In genomic region chr11:103677042-103677441, GRCm38 (mm10) we compare ENCODE assay signal across 11 mouse cellular contexts. TPM values are rescaled to one million over a fixed set of nuclear protein-coding genes. Genes with fewer than 3 reads are reported as not detected.
DNase-seq lines count a peak whose midpoint lies in the region; TF ChIP-seq lines count a peak whose summit lies in the region.
"Not testable (repeated sequence)": the region's sequence is repeated elsewhere in the genome, so short reads cannot be mapped to it uniquely, and the experiment has no call there.
"Had no signal": no experiment of that assay in that cellular context is flagged by ENCODE, and none has a peak within 500 bp of the region (broad histone marks: within the 10 kb centered on the region; RNA-seq: fewer than 3 reads in every experiment).

No protein-coding gene starts in this region.

- not testable (repeated sequence) for H3K4me3 ChIP-seq in ES-E14 (ENCODE audit: insufficient read depth in 1 of 2, low read depth in 1 of 2, low read length in 2 of 2, poor library complexity in 1 of 2, severe bottlenecking in 1 of 2); lung, adult 2 months (replicated peaks; ENCODE audit: extremely low read depth, low read depth, low read length); olfactory bulb, adult 2 months (ENCODE audit: insufficient read depth, low read depth, low read length)

- TF ChIP-seq POLR2A in lung, adult 2 months (IDR thresholded peaks at IDR 0.05; ENCODE audit: borderline replicate concordance, extremely low read depth, low read depth, low read length); olfactory bulb, adult 2 months (IDR thresholded peaks at IDR 0.05; ENCODE audit: insufficient read depth, low read depth, low read length): not testable (repeated sequence)

- H3K9me3 ChIP-seq in ES-E14 (ENCODE audit: control insufficient read depth, insufficient read depth, low read depth, low read length), result not testable (repeated sequence)

- peak; percentile 30 for DNase-seq in ES-E14 (ENCODE audit: low read depth, low spot score)
- DNase-seq in brain, adult 2 months (ENCODE audit: low read depth, low spot score), result peak; percentile 75
- peak; percentile 66 for DNase-seq in embryo, embryonic 11 days
- DNase-seq in heart, adult 8-10 months (ENCODE audit: low spot score), result peak; percentile 31
- DNase-seq in kidney, postnatal 10 days, result peak; percentile 76
- peak; percentile 23 for DNase-seq in lung, adult 2 months
- peak; percentile 42 for DNase-seq in thymus, postnatal 25 days

- not testable (repeated sequence) for H3K9ac ChIP-seq in ES-E14 (ENCODE audit: insufficient read depth, low read depth, low read length, poor library complexity, severe bottlenecking)

- not testable (repeated sequence) for H3K27ac ChIP-seq in ES-E14 (ENCODE audit: insufficient read depth, low read depth, low read length, poor library complexity, severe bottlenecking); olfactory bulb, adult 2 months (ENCODE audit: insufficient read depth, low read depth, low read length)

- not testable (repeated sequence) for H3K4me1 ChIP-seq in ES-E14 (ENCODE audit: control insufficient read depth in 2 of 2, insufficient read depth in 2 of 2, low read length in 2 of 2, poor library complexity in 1 of 2); lung, adult 2 months (ENCODE audit: control insufficient read depth, insufficient read depth, low read length); olfactory bulb, adult 2 months (ENCODE audit: control insufficient read depth, insufficient read depth, low read length)

- 48% methylated on average over 2 of the region's 2 CpGs for WGBS in lung, adult 2 months
- WGBS in olfactory bulb, adult 2 months, result 33% methylated on average over 2 of the region's 2 CpGs

- in situ Hi-C loops in ES-E14 (cut with MboI; ENCODE audit: low sequenced_read_pairs in 2 of 2, unreplicated experiment in 2 of 2), result loop anchor here in 1 of 2 experiments (10.0 kb wide), 1 partner anchor 342 kb away; no protein-coding TSS in a partner anchor

- peaks cover 19% of the 10 kb centered on the region for H3K36me3 ChIP-seq in ES-E14 (ENCODE audit: control insufficient read depth, insufficient read depth, low read length, poor library complexity, severe bottlenecking)

- peak; percentile 59 for TF ChIP-seq CTCF in lung, adult 2 months (IDR thresholded peaks at IDR 0.05; ENCODE audit: insufficient read depth, low read length)
- 0 out of 2 replicates have a peak, but pooled peaks have one; percentile 18 for TF ChIP-seq CTCF in olfactory bulb, adult 2 months (IDR thresholded peaks at IDR 0.05; ENCODE audit: insufficient read depth, low read depth, low read length)

RNA-seq across cellular contexts. Expression of gene Gosr2, which starts 20.7 kb away (rescaled TPM):
- 47.6 and 70.2 TPM in 2 replicates for total RNA-seq in ES-E14 (2012; rRNA removed)
- total RNA-seq in heart, adult 8-10 months (2022), result 10 to 100 TPM; 29.3 to 37.1 (median 34.4) TPM
- polyA plus RNA-seq in lung, adult 2 months (2012; rRNA removed), result 60.4 and 78.2 TPM in 2 replicates
- polyA plus RNA-seq in olfactory bulb, adult 2 months (2012; ENCODE audit: insufficient read depth, insufficient read length, low replicate concordance, missing spikeins), result not detected in 2 replicates

RNA-seq across cellular contexts. Expression of gene Rprml, which starts 27.7 kb away (rescaled TPM):
- 0.49 and 0.63 TPM in 2 replicates for total RNA-seq in ES-E14 (2012; rRNA removed)
- not detected for total RNA-seq in heart, adult 8-10 months (2022)
- 10.4 and 13.2 TPM in 2 replicates for polyA plus RNA-seq in lung, adult 2 months (2012; rRNA removed)
- not detected in 2 replicates for polyA plus RNA-seq in olfactory bulb, adult 2 months (2012; ENCODE audit: insufficient read depth, insufficient read length, low replicate concordance, missing spikeins)

RNA-seq across cellular contexts. Expression of gene Lyzl6, which starts 38.4 kb away (rescaled TPM):
- total RNA-seq in ES-E14 (2012; rRNA removed), result not detected in 2 replicates
- not detected for total RNA-seq in heart, adult 8-10 months (2022)
- not detected in 2 replicates for polyA plus RNA-seq in lung, adult 2 months (2012; rRNA removed)
- not detected in 2 replicates for polyA plus RNA-seq in olfactory bulb, adult 2 months (2012; ENCODE audit: insufficient read depth, insufficient read length, low replicate concordance, missing spikeins)
- total RNA-seq: left cerebral cortex, postnatal 10 days had no signal
- polyA plus RNA-seq: hindbrain, embryonic 15.5 days; midbrain, embryonic 16.5 days had no signal

RNA-seq across cellular contexts. Expression of gene Gm884, which starts 56.1 kb away (rescaled TPM):
- under 0.01 and 0.04 TPM in 2 replicates for total RNA-seq in ES-E14 (2012; rRNA removed)
- total RNA-seq in heart, adult 8-10 months (2022), result not detected
- polyA plus RNA-seq in lung, adult 2 months (2012; rRNA removed), result not detected in 2 replicates
- not detected in 2 replicates for polyA plus RNA-seq in olfactory bulb, adult 2 months (2012; ENCODE audit: insufficient read depth, insufficient read length, low replicate concordance, missing spikeins)
- polyA plus RNA-seq: hindbrain, embryonic 15.5 days; midbrain, embryonic 16.5 days had no signal

Comparison
In these comparisons a context has a peak if more than half of its experiments do, and no peak if none do; other contexts are left out.
1. DNase-seq: peak in every context shown above with its lines; median percentile 76 in kidney, postnatal 10 days; 75 in brain, adult 2 months; 66 in embryo, embryonic 11 days; 42 in thymus, postnatal 25 days; 31 in heart, adult 8-10 months; 30 in ES-E14; 23 in lung, adult 2 months.